Mouse (Mus musculus) G1E (cell line): Measurements from ENCODE around the gene Tac2. TPM values are rescaled to one million over a fixed set of nuclear protein-coding genes. Genes with fewer than 3 reads are reported as not detected.
"Not testable (repeated sequence)": the region's sequence is repeated elsewhere in the genome, so short reads cannot be mapped to it uniquely, and the experiment has no call there.

Source experiments
- ATAC-seq: 2 replicates; pipeline ENCODE4 v1.8.0; 2016; ENCODE audit warnings: mild to moderate bottlenecking; ENCODE audit not compliant: insufficient number of reproducible peaks, poor library complexity, low FRiP score, severe bottlenecking; ENCODE audit errors: extremely low read depth
- DNase-seq: peaks from one replicate; pipeline ENCODE4 v3.0.0; 2012; ENCODE audit warnings: low spot score
- H3K27me3 ChIP-seq: 2 replicates; pipeline ENCODE4 v1.6.1; 2012; ENCODE audit warnings: mild to moderate bottlenecking, low read length, inconsistent platforms; ENCODE audit not compliant: insufficient read depth
- H3K36me3 ChIP-seq: replicated peaks from 2 replicates; pipeline ENCODE3; 2012; ENCODE audit warnings: mild to moderate bottlenecking, inconsistent platforms
- H3K4me1 ChIP-seq: 2 replicates; pipeline ENCODE4 v1.6.1; 2012; ENCODE audit warnings: low read depth, low read length, inconsistent platforms, mixed read lengths; ENCODE audit not compliant: insufficient read depth
- H3K4me3 ChIP-seq: 2 replicates; pipeline ENCODE4 v1.5.1; 2012; ENCODE audit warnings: low read depth, mild to moderate bottlenecking, inconsistent platforms, low read length, moderate library complexity, mixed read lengths
- H3K9me3 ChIP-seq: replicated peaks from 2 replicates; pipeline ENCODE4 v1.6.1; 2012; ENCODE audit warnings: inconsistent platforms
- CTCF ChIP-seq: IDR thresholded peaks from 2 replicates; pipeline ENCODE4 v1.5.1; 2012; ENCODE audit warnings: low read depth, low read length, inconsistent platforms, mixed read lengths
- GATA1 ChIP-seq: IDR thresholded peaks from 2 replicates; pipeline ENCODE4 v1.6.1; 2012; ENCODE audit warnings: borderline replicate concordance, low read length, inconsistent platforms, mixed read lengths
- GATA2 ChIP-seq: IDR thresholded peaks from 2 replicates; pipeline ENCODE4 v1.6.1; 2012; ENCODE audit warnings: low read depth, low read length, inconsistent platforms, borderline replicate concordance
- POLR2AphosphoS5 ChIP-seq: IDR thresholded peaks from 2 replicates; pipeline ENCODE4 v1.6.1; 2012; ENCODE audit warnings: low read depth, low read length, inconsistent platforms; ENCODE audit not compliant: insufficient replicate concordance
- TAL1 ChIP-seq: conservative IDR thresholded peaks from 2 replicates; pipeline ENCODE4 v1.6.1; 2012; ENCODE audit warnings: low read depth, low read length, inconsistent platforms, mixed read lengths
- polyA plus RNA-seq: library from polyadenylated mRNA; stranded (reverse); fragments of >175 nt; gene quantifications from 2 replicates; pipeline ENCODE4 v1.2.3, GENCODE M21; 2012
- total RNA-seq, 2 experiments: library from RNA; stranded (forward) in 1 of 2; stranded (reverse) in 1 of 2; fragments of 200-1000 nt in 1 of 2; fragments of >200 nt in 1 of 2; fragmentation: Nextera tagmentation in 1 of 2; gene quantifications; 2 replicates each; pipeline ENCODE4 v1.2.3; 2014 to 2017

Gene Tac2
- total and polyA plus RNA-seq, 3 experiments, result not detected

- DNase-seq, result no peak
- no peak overlapping the region for H3K4me3 ChIP-seq
- peaks cover 5% of the 10 kb centered on the region for H3K36me3 ChIP-seq
- peaks cover 4% of the 10 kb centered on the region; the same call in 1 of the 2 replicates for H3K4me1 ChIP-seq
- no peak for TF ChIP-seq GATA1
- TF ChIP-seq POLR2AphosphoS5, result no peak
- no peak for TF ChIP-seq TAL1
- TF ChIP-seq GATA2, result no peak
- TF ChIP-seq CTCF, result no peak
- ATAC-seq, result no peak
- H3K27me3 ChIP-seq, result peaks cover 9% of the 10 kb centered on the region; the same call in 1 of the 2 replicates
- H3K9me3 ChIP-seq, result no peaks in the 10 kb centered on the region
Observed at GRCm38 (mm10) chr10:127754566-127755166, 30.4 kb downstream of the Tac2 start.

GRCm38 (mm10) chr10:127755246-127755645 is 31.0 kb downstream of the Tac2 start:
- H3K4me3 ChIP-seq, result no peak overlapping the region
- peaks cover 4% of the 10 kb centered on the region; the same call in 1 of the 2 replicates for H3K4me1 ChIP-seq
- ATAC-seq, result no peak
- TF ChIP-seq POLR2AphosphoS5 (no peak), GATA2 (no peak), GATA1 (no peak), TAL1 (no peak), CTCF (no peak)
- peaks cover 10% of the 10 kb centered on the region; the same call in 1 of the 2 replicates for H3K27me3 ChIP-seq
- H3K36me3 ChIP-seq, result no peaks in the 10 kb centered on the region
- DNase-seq, result no peak
- no peaks in the 10 kb centered on the region for H3K9me3 ChIP-seq

GRCm38 (mm10) chr10:127755770-127756468 is 31.6 kb downstream of the Tac2 start:
- H3K4me1 ChIP-seq, result peaks cover 4% of the 10 kb centered on the region; the same call in 1 of the 2 replicates
- H3K36me3 ChIP-seq, result no peaks in the 10 kb centered on the region
- no peaks in the 10 kb centered on the region for H3K9me3 ChIP-seq
- H3K27me3 ChIP-seq, result 0 out of 2 replicates have a peak, but pooled peaks cover 7% of the 10 kb centered on the region
- TF ChIP-seq GATA1, result no peak
- TF ChIP-seq CTCF, result no peak
- TF ChIP-seq POLR2AphosphoS5, result no peak
- TF ChIP-seq TAL1, result no peak
- TF ChIP-seq GATA2, result no peak
- DNase-seq (no peak), ATAC-seq (no peak)
- no peak overlapping the region for H3K4me3 ChIP-seq

GRCm38 (mm10) chr10:127759181-127760110 is 35.2 kb downstream of the Tac2 start, which contains the start of the genes Rdh1 and Rdh16f1:
Gene Rdh1, plus strand, starts transcription at chr10:127759721.
Gene Rdh16f1, plus strand, starts transcription at chr10:127759787.
- Histone ChIP-seq H3K4me3 (no peak within 1 kb of the TSS), H3K9me3 (no peaks in the 10 kb centered on the region), H3K4me1 (peaks cover 4% of the 10 kb centered on the region; the same call in 1 of the 2 replicates), H3K27me3 (peaks cover 13% of the 10 kb centered on the region), H3K36me3 (no peaks in the 10 kb centered on the region)
- ATAC-seq (no peak), DNase-seq (no peak)
- TF ChIP-seq GATA2 (no peak), TAL1 (no peak), POLR2AphosphoS5 (no peak), CTCF (no peak), GATA1 (no peak)

GRCm38 (mm10) chr10:127762926-127763325 is 38.6 kb downstream of the Tac2 start:
- not testable (repeated sequence) for H3K36me3 ChIP-seq, DNase-seq, H3K9me3 ChIP-seq, H3K4me1 ChIP-seq, H3K4me3 ChIP-seq, ATAC-seq
- peaks cover 20% of the 10 kb centered on the region for H3K27me3 ChIP-seq

- H3K4me1 ChIP-seq, result no peaks in the 10 kb centered on the region
- no peak for ATAC-seq
- peaks cover 18% of the 10 kb centered on the region for H3K27me3 ChIP-seq
- no peak for DNase-seq
- TF ChIP-seq TAL1 (no peak), CTCF (no peak), GATA2 (no peak), GATA1 (no peak), POLR2AphosphoS5 (no peak)
- H3K36me3 ChIP-seq, result no peaks in the 10 kb centered on the region
- H3K4me3 ChIP-seq, result no peak overlapping the region
- no peaks in the 10 kb centered on the region for H3K9me3 ChIP-seq
Observed at GRCm38 (mm10) chr10:127763914-127764680, 39.8 kb downstream of the Tac2 start.
